Mouse (Mus musculus): ENCODE results near the gene Siglec1.
A peak's percentile ranks its signal among the peaks of the same experiment; 100 is the strongest.

Gene Siglec1

DNA sequence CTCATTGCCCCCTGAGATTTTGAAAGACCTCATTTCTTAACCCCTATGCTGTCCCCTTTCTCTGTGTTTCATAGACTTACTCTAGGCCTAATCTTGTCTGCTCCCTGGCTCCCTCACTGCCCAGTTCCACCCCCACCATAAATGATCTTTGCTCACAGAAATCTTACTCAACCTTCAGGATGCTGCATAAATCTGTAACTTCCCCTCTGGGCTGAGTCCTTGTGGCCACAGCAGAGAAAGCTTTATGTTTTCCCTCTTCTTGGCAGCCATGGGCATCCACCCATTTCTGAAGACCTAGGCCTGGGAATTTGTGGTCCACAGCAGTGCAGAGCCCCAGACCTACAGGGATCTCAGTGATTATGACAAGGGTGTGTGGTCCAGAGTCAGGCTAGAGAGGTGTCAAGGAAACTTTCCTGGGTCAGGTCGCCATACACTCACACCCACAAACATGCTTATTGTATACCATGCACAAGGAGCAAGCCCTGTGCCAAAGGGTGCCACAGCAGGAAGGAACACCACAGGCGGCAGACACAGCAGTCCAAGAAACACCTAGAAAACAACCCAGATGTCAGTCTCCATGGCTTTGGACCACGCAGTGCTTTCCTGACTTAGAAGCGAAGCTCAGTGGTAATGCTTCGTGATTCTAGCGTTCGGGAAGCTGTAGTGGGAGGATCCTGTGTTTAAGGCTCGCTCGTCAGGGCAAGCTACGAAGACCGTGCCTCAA is at the start of gene Siglec1:
Gene Siglec1, minus strand, starts transcription at position 99 of the 724 bp plus-strand sequence.
- no peak for DNase-seq (ENCODE audit: low spot score in 2 of 2)

DNA sequence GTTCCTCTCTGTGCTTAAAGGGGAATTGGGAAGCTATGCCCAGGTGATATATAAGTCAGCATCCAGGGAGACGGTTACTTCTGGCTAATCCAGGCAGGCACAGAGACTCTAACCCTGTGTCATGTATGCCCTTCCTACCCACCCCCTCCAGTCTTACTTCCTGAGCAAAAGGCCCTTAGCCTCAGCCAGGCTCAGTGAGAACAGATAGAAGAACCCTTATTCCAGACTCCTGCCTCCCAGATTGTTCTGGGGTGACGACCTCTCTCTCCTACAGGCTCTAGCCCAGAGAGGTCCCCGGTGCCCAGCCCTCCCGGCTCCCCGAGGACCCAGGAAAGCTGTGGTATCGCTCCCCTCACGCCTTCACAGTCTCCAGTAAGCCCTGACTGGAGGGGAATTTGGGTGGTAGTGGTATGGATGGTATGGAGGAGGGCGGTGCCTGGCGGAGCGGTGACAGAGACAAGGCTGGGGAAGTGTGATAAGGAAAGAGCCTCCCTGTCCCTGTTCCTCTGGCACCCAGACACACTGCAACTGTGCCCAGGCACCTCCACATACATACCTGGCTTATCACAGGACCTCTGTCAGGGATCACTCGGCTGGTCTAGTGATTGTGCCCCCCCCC is 49.1 kb upstream of the Siglec1 start:
- peak; percentile 78 to 83 for DNase-seq (ENCODE audit: low spot score in 2 of 2)

DNA sequence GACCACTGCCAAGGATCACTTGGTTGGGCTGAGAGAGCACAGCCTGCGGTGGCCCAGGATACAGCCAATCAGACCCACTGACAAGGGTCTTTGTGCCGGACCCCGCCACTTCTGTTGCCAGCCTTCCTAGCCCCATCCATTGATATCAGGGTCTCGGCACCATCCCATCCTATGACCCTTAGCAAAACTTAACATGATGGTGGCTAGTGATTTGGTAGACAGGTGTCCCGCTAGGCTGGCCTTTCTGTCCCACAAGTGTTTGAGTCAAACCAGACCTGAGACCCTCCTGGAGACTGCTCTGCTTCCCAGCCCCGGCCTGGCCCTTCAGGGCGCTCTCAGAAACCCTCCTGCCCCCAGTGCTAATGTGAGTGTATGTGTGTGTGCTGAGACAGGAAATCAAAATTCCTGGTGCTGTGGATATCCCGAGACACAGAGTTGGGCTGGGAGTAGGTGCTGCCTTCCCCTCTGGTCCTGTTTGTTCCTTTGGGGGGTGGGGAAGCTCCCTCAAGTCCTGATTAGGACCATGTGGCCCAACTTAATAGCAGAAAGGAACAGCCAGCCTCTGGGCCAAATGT is 48.3 kb upstream of the Siglec1 start:
- peak in 1 of 2 experiments; percentile 64 for DNase-seq (ENCODE audit: low spot score in 2 of 2)

DNA sequence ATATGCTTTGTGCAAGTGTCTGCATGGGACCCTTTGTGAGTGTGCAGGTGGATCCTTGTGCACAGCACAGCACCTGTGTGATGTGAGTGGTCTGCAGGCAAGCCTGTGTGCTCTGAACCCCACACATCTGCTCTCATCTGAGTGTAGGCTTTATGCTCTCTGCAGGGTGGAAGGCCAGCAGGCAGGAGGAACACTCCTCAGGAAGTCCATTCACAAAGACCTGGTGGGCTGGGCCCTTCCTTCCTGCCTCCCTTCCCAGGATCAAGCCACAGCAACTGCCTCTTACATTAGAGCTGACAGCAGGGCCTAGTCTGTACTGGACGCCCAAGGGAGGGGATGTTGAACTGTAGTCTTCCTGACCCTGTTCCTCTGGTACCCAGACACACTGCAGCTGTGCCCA is 47.8 kb upstream of the Siglec1 start:
- DNase-seq (ENCODE audit: low spot score in 2 of 2): peak in 1 of 2 experiments; percentile 62

DNA sequence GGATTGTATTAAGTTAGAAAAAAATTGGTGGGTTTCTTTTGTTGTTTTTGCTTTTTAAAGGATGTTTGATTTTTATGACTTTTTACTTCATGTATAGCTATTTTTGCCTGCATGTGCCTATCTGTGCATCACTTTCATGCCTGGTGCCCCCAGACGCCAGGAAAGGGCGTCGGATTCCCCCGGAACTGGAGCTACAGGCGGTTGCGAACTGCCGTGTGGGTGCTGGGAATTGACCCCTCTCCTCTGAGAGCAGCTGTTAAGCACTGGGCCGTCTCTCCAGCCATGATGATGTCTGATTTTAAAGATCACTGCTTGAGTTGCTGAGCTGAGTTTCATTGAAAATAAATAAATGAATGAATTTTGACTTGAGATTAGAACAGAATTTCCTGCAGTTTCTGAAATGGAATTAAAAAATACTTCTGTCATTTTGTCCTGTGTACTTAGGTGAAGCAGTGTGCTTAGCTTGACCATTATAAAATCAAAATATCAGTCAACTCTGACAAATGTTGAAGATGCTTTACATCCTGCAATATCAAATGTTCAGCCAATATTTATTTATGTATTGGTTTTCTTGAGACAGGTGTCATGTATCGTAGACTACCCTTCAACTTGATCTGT is 46.5 kb upstream of the Siglec1 start, which contains the start of gene Gm11037:
Gene Gm11037, plus strand, starts transcription at position 568 of the 618 bp plus-strand sequence.
- peak in 1 of 2 experiments; percentile 56 for DNase-seq (ENCODE audit: low spot score in 2 of 2)

DNA sequence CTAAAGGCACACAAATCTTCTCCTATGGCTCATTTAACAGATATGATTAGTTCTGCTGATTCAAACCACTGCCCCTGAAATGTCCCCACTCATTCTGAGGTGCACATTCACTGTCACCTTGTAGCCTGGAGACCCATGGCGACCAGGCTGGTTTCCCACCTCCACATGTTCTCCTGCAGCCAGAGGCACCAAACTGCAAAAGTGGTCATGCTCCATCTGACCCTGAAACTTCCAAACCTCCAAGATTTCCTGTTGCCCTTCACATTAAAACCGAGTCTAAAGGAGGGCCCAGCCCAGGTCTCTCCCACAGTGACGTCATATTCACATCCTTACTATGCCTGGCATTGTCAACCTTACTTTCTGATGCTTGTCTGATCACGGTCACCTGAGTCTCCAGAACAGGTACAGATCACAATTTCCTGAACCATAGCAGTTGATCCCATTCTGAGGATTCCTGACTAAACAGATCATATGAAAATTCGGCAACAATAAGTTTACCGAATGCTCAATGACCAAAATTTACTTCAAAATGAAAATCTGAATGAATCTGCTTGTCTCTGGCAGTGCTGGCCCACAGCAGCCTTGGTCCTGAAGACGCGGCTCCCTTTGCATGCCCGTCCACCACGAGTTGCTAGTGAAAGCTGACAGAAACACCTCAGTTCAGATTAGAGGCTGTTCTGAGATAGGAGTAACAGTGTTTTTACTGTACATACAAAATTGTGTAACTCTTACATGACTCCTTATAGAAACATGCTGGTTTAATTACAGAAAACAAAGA is 45.7 kb upstream of the Siglec1 start:
- peak in 1 of 2 experiments; percentile 54 for DNase-seq (ENCODE audit: low spot score in 2 of 2)

DNA sequence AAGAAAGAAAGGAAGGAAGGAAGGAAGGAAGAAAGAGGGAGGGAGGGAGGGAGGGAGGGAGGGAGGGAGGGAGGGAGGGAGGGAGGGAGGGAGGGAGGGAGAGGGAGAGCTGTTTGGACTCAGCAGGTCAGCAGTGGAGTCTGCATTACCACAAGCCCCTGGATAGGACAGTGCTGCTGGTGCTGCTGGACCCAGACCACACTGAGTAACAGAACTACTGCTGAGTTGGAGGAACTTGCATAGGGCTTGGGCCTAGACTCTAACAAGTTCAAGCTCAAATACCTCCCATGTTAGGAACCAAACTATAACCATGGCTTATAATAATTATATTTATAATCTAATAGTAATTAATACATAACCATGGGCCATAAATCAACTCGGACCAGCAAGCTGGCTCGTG is 44.3 kb upstream of the Siglec1 start:
- peak in 1 of 2 experiments; percentile 52 for DNase-seq (ENCODE audit: low spot score in 2 of 2)

DNA sequence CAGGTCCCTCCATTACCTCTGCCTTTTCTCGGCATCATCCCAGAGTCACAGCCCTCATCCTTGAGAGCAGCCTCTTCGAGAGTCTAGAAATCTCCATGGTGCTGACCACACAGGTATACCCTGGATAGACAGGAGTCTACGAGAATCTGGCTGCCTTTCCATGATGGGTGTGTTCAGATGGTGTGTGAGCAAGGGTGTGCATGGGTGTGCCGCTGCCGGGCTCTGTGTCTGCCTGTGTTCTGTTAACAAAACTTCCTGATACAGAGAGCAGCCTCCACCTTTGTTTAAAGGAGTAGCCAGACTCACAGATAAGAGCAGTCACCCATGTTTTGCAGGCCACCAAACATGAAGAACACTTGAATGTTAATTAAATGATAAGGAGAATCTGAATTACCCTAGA is 43.3 kb upstream of the Siglec1 start:
- DNase-seq (ENCODE audit: low spot score in 2 of 2): peak in 1 of 2 experiments; percentile 60

DNA sequence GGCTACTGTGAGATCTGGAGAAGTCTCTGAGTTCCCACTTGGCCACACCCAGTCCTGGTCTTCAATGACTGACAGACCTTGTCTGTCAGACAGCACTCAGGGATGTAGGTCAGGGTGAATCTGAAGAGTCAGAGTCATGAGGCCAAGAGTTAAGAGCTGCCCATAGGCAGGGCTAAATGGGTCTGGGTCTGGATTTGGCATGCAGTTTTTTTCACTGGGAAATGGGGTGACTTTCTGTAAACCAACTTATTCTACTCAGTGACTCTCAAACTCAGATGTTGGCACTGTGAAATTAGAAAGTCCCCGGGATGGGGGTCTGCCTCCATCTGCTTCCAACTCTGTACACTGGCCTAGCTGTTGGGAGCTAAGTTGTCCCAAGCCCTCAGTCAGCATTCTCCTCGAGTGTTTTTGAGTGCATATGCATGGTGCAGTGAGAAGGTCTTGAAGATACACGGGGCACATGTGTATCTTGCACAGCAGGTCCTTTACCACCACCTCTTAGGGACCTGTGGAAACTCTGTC is 42.1 kb upstream of the Siglec1 start:
- peak in 1 of 2 experiments; percentile 56 for DNase-seq (ENCODE audit: low spot score in 2 of 2)

DNA sequence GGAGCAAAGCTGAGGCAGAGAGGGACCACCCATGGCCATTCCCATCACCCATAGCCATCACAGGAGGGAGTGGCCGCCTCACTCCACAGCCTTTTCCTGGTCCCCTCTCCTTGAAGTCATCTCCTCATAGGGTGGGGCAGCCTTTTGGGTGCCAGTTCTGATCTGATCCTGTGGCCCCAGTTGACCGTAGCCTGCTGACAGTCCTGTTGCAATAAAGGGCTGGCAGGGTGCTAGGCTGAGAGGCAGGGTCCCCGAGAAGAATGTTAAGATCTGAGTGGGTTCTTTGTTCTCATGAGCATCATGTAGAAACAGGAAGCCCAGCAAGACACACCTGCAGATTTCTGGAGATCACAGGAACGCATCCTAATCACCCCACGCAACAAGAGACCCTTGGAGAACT is 41.6 kb upstream of the Siglec1 start:
- DNase-seq (ENCODE audit: low spot score in 2 of 2): peak in 1 of 2 experiments; percentile 59

DNA sequence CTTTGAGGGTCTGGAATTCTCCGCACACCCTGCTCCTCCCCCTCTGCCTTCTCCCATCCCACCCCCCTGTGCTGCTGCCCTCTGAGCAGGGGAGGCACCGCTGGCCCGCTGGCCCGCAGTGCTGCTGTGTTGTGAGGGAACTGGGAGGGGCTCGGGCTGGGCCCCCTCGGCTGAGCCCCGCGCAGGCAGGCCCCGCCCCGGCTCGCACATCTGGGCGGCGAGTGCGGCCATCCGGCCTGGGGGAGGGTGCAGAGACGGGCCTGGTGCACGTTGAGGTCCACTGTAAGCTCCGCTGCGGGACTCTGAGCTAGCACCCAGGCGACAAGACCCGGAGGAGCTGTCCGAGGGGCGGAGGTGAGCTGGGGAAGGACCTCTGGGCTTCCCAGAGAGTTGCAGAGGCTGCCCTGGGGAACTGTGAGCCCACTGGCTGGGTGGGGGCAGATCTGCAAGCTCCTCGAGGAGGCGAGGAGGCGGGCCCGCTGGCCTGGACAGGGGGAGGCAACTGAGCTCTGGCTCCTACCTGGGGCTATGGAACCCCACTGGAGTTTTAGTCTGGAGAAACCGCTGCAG is 40.7 kb upstream of the Siglec1 start, which contains the start of gene Hspa12b:
Gene Hspa12b, plus strand, starts transcription at position 120 of the 570 bp plus-strand sequence.
- peak in 1 of 2 experiments; percentile 74 for DNase-seq (ENCODE audit: low spot score in 2 of 2)

DNA sequence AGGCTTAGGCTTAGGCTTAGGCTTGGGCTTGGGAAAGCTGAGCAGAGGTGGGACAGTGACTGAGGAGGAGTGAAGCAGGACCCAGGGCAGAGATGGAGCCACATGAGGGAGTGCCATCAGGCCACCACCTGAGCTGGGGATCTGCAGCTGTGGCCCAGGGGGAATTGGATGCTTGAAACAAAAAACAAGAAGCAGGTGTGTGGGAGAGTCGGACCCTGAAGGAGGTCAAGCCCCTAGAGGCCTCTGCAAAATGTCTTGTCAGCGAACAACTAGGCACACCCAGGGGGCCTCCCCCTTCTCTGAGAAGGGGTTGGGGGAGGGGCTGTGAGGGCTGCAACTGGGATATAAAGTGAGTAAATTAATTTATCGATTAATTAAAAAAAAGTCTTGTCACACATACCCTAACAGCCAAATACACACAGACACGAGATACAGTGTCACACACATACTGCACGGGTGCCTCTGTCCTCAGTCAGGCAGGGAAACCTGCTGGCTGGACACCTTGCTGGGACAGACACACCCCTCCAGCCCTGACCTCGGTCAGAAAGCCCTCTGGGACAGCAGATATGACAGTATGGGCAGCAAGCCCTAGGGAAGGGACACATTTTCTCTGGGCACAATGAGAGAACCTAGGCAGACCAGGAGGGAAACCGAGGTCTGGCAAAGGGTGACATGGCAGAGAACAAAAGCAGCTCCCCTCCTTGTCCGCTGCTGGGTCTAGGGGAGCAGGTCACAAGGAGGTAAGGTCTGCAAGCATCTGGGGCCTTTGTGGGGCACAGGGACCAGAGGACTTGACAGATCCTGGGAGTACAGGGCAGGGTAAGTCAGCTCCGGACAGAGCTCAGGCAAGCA is 39.6 kb upstream of the Siglec1 start:
- peak in 1 of 2 experiments; percentile 59 for DNase-seq (ENCODE audit: low spot score in 2 of 2)

DNA sequence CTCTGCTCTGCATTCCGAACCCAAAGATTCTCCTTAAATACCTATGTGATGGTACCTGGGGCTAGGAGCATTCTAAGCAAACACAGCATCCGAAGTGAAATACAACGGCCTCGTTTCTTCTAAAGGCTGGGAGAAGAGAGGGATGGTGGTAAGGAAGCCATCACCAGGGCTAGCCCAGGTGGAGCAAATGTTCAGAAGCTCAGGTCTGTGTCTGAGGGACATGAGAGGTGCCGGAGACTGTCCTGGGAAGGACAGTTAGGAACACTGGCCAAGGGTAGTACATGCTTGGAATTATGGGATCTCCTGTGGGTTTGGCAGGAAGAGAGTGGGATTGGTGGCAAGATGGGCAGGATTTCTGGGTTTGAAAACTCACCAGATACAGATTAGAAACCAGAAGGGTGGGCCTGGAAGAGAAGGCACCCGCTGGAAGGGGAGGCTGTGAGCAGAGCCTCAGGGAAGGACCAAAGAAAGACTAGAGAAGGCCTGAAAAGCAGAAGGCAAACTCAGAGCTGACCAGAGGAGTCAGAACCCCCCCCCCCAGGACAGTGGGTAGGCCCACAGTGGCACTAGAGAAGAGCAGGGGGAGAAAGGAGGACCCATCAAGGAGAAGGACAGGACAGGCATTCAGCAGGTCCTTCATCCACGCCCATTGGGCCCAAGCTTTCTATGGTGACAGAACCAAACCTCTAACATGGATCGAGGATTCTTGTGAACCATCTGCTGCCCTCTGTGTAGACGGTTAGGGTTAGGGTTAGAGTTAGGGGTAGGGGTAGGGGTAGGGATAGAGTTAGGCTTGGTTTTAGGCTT is 38.8 kb upstream of the Siglec1 start:
- DNase-seq (ENCODE audit: low spot score in 2 of 2): peak in 1 of 2 experiments; percentile 51

DNA sequence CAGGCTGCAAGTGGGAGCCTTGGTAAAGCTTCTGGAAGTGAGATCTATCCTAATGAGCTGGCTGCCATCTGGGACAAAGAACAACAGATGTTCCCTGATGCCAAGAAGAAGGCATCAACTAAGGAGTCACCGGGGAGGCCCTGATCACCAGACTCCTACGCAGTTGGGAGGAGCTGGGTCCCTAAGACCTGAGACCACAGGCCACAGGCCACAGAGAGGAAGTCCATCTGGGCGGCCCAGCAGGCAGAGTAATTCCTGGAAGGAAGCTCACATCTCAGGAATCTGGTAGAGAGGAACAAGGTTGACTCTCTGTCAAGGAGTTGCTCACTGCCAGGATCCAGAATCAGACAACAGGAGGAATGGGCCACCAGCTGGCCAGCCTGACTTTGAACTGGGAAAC is 37.6 kb upstream of the Siglec1 start:
- peak in 1 of 2 experiments; percentile 59 for DNase-seq (ENCODE audit: low spot score in 2 of 2)

DNA sequence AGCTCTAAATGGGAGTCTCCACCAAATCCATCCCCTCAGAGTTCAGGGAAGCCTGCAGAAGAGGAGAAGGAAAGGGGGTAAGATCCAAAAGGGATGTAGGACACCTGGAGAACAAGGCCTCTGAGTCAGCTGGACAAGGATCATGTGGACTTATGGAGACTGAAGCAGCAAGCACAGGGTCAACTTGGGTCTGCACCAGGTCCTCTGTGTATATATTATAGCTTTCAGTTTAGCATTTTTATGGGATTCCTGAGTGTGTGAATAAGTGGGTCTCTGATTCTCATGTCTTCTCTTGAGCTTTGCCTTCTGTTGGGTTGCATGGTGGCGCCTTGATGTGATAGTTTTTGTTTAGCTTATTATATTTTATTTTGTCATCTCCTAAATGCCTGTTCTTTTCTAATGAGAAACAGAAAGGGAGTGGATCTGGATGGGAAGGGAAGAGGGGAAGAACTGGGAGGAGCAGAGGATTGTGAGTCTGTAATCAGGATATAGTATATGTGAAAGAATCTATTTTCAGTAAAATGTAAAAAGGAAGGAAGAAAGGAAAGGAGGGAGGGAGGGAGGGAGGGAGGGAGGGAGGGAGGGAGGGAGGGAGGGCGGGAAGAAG is 32.5 kb upstream of the Siglec1 start:
- DNase-seq (ENCODE audit: low spot score in 2 of 2): no peak

DNA sequence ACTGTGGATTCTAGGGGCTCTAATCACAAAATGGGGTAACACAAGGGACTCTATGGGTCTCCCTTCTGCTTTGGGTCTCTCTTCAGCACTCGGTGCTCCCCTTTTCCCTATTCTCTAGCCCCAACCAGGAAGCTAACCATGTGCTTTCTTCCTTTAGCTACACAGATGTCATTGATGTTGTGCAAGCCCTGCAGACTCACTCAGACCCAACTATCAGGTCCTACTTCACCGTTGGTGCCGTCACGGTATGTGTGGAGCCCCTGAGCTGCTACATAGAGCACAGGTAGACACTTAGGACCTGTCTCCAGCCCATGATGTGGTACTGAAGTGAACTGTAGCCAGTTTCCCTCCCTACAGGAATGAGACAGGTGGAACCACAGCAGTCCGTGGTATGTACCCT is 19.4 kb upstream of the Siglec1 start:
- peak in 1 of 2 experiments; percentile 55 for DNase-seq (ENCODE audit: low spot score in 2 of 2)

DNA sequence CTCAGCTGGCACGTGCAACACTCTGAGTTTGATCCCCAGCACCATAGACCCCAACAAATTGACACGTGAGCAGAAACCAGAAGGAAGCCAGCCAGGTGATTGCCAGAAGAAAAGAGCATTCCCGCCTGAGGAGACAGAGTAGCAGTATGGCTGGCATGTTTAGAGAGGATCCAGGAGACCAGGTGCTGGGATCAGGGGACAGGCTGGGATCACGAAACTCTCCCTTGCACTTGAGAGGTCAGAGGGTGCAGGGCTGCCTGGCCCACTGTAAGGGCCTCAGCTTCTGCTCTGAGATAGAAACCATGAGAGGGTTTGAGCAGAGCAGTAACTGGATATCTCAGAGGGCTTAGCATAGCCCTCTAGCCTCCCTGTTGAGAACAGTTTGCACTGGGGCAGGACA is 18.5 kb upstream of the Siglec1 start:
- peak in 1 of 2 experiments; percentile 50 for DNase-seq (ENCODE audit: low spot score in 2 of 2)

DNA sequence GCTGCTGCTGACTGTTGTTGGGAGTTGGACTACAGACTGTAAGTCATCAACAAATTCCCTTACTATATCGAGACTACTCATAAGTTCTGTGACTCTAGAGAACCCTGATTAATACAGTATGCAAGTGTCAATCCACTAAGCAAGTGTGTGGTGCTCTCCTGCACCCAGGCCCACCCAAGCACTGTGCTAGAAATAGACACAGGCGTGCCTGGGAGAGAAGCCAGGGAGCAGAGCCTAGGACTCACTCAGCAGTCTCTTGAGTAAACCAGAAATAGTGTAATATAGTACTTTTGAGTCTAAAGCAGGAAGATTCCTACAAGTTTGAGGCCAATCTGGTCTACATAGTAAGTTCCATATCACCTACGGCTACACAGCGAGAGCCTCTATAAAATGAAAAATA is 17.5 kb upstream of the Siglec1 start:
- no peak for DNase-seq (ENCODE audit: low spot score in 2 of 2)

DNA sequence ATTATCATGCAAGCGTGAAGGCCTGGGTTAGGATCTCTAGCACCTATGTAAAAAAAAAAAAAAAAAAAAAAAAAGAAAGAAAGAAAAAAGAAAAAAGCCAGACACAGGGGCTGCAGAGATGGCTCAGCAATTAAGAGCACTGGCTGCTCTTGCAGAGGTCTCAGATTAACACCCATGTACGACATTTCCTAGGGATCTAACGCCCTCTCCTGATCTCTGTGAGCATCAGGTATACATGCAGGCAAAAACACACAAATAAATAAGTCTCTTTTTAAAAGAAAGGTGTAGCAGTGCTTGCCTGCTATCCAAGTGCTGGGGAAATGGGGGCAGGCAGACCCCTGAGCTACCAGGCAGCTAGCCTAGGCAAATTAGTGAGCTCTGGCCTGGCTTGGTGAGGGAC is 15.0 kb upstream of the Siglec1 start:
- DNase-seq (ENCODE audit: low spot score in 2 of 2): peak in 1 of 2 experiments; percentile 51
